Mouse (Mus musculus): ENCODE results near the gene Hsd11b2. TPM values are rescaled to one million over a fixed set of nuclear protein-coding genes. Genes with fewer than 3 reads are reported as not detected.
"Not testable (repeated sequence)": the region's sequence is repeated elsewhere in the genome, so short reads cannot be mapped to it uniquely, and the experiment has no call there.

Gene Hsd11b2
- total RNA-seq, 2 experiments from 2014 or later, result 0.18 to 0.21 TPM

DNA sequence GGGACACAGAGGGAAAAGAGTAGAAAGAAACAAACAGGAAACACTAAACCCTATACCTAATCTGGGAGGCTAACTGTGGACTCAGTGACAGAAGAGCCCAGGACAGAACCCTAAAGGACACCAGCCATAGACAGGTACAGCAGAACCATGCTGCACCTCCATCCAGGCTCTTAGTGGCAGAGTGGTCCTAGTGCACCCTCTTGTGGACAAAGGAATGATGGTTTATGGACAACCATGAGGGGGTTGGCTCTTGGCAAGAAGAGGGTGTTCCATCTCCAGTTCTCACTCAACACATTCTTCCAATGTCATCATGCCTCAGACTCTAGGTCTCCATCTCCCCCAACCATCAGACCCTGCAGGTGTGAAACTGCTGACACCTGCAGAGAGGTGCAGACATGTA is 35.5 kb downstream of the Hsd11b2 start:
- peak; percentile 45 to 68 for DNase-seq (ENCODE audit: low spot score in 2 of 2)

DNA sequence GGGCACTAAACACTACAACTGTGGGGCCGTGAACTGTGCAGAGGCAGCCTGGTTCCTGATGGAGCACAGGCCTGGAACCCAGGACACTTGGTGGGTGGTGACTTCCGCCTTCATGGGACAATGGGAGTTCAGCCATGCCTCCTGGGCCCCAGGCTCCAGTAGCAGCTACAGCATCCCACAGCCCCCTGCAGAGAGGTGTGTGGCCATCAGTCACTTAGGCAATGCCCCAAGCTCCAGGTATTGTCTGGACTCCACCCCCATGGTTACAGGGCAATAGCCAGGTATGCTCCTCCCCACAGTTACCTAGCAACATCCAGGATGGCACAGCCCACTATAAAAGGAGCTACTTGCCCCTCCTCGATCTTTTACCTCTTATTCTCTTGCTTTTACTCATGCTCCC is 36.7 kb downstream of the Hsd11b2 start:
- no peak for DNase-seq (ENCODE audit: low spot score in 2 of 2)

- no peak for DNase-seq (ENCODE audit: low spot score in 2 of 2)
These were observed 44.3 kb downstream of the Hsd11b2 start for GRCm38 (mm10) chr8:105562863-105563262.

DNA sequence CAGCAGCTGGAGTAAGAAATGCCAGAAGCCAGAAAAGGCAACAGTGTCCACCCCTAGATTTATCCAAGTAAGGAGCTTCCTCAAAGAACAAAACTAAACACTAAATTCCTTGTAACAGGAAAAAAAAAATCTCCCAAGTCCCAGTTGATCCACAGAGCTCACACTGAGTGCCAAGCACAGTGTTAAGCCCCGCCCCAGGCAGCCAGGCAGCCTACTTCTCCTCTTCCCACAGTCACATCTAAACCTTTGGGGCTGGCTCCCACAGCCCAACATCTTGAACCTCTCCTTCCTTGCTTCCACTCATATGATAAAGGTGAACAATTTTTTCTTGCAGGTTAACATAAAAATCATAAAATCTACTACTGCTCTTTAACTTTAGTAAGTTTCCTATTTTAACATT is 45.3 kb downstream of the Hsd11b2 start:
- no peak for DNase-seq (ENCODE audit: low spot score in 2 of 2)

DNA sequence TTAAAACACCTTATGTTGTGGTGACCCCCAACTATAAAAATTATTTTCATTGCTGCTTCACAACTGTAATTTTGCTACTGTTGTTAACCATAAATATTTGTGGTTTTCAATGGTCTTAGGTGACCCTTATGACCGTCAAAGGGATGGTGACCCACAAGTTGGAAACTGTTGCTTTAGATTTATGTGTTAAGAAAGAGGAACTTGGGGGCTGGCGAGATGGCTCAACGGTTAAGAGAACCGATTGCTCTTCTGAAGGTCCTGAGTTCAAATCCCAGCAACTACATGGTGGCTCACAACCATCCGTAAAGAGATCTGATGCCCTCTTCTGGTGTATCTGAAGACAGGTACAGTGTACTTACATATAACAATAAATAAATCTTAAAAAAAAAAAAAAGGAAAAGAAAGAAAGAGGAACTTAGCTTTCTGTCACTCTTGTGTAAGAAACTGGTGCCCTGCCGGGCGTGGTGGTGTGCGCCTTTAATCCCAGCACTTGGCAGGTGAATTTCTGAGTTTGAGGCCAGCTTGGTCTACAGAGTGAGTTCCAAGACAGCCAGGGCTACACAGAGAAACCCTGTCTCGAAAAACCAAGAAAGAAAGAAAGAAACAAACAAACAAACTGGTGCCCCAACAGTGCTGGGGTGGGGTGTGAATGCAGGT is 46.1 kb downstream of the Hsd11b2 start:
- DNase-seq (ENCODE audit: low spot score in 2 of 2), result not testable (repeated sequence)

DNA sequence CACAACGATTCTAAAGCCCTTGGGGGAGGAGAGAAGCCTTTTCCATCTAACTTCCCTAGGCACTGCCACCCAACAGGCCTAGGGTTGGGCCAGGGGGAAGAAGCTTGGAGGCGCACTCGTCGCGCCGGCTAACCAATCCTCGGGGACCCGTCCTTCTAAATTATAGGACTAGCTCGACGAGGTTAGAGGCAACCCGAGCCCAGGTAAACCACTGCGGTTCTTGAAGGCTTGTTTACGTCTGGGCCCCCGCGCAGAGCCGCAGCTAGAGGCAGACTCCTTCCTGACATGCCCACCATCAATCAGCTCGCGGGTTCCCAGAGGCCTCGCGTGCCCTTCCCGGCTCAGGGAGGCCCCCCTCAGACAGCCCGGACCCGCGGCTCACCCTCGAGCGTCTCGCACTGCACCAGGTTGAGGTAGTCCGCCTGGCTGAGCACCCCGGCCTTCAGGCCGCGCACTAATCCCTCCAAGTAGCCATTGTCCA is 46.9 kb downstream of the Hsd11b2 start:
- DNase-seq (ENCODE audit: low spot score in 2 of 2), result peak in 1 of 2 experiments; percentile 37

DNA sequence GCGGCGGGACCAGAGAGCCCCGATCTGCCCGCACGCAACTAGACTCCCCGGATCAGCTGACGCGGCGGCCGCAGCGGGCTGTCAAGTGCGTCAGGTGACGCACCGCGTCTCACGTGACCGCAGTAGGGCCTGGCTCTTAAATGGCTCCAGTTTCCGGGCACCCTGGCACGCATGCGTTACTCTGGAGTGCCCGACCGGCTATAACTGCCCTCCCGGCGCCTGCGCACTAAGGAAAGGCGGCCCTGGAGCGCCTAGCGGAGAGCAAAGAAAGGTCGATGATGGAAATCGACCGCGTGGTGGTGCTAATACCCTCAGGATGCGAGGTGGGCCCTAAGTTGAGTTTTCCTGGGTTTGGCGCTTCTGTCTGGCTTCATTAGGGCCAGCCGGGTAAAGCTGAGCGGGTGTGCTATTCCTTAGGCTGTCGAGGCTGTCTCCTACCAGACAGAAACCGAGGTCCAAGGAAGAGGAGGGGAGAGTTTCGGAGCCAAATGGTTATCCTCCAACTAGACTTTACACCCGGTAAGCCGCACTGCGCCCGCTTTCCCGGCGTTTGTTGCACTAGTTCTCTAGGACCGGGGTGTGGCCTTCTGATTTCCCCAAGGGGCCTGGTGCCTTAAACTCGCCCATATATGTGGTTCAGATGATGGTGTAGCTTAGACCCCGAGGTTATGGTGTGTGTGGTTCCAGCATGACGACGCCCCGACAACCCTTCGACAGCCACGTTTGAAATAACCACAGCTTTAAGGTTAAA is 47.6 kb downstream of the Hsd11b2 start, which contains the start of gene Atp6v0d1:
Atp6v0d1 (minus strand) TSS at position 96 of the 751 bp plus-strand sequence.
- peak; percentile 99 to 100 for DNase-seq (ENCODE audit: low spot score in 2 of 2)

DNA sequence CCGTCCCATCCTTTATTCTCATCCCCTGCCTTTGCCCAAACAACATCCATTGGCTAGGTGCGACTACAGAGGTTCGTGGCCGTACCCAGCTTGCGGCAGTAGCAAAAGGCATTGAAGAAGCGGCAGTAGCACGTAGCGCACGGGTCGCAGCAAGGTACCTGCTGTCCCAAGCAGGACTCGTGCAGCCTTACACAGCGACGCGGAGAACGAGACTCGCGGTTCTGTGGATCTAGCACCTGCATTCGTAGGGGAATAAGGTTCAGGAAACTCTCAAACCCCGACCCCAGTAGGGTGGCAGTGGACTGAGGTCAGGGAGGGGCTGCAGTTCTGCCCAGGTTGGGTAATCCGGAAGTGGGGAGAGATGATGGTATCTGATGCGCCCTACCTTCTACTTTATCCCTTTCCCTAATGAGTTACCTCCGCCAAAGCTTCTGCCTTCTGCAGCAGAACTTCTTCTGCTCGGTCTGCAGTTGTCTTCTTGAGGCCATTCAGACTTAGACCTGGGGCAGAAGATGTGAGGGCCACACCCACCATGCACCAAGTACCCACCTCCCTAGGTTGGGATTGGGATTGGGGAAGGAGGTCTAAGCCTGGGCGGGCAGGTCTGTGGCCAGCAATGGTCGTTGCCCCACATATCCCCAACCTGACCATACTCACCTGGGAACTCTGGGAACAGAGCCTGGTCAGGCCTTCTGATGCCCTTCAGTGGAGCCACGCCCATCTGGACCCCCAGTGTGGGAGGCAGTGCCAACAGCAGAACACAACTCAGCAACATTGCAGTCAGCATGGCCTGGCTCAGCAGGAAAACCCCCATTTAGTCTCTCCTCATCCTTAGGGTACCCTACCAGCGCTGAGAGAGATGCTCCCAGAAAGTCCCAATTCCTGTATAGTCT is 48.4 kb downstream of the Hsd11b2 start:
- DNase-seq (ENCODE audit: low spot score in 2 of 2), result no peak

GRCm38 (mm10) chr8:105571810-105572209 is 53.3 kb downstream of the Hsd11b2 start:
- no peak for DNase-seq (ENCODE audit: low spot score in 2 of 2)

DNA sequence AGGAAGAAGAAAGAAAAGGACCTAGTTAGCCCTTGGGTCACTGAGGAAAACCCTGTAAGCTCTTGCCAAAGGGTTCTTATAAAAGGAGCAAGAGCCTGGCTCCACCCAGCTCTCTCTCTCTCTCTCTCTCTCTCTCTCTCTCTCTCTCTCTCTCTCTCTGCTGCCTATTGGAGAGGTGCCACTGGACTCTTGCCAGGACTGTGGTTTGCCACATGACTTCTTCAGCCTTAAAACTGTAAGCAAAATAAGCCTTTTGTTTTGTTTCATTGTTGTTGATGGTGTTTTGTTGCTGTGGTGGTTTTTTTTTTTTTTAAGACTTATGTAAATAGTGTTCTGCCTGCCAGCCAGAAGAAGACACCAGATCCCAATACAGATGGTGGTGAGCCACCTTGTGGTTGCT is 54.9 kb downstream of the Hsd11b2 start:
- DNase-seq (ENCODE audit: low spot score in 2 of 2), result no peak

Other genes with a start within 250 kb of the Hsd11b2 start
- 1 to 10 TPM; 1.4 to 1.9 TPM for gene Hsf4, start 249.0 kb upstream of the Hsd11b2 start, total RNA-seq (2021)
- 1 to 10 TPM; 5.8 to 5.9 TPM for gene Nol3, start 242.6 kb upstream of the Hsd11b2 start, total RNA-seq (2021)
- 10 to 100 TPM; 32.4 to 33.1 TPM for gene 4931428F04Rik, start 228.9 kb upstream of the Hsd11b2 start, total RNA-seq (2021)
- gene Exoc3l, start 222.7 kb upstream of the Hsd11b2 start, total RNA-seq (2021), result 1 to 10 TPM; 2.1 to 2.3 TPM
- 10 to 100 TPM; 28.8 to 33.6 TPM for gene E2f4, start 221.1 kb upstream of the Hsd11b2 start, total RNA-seq (2021)
- 1 to 10 TPM; 1.2 to 1.4 TPM for gene Elmo3, start 213.2 kb upstream of the Hsd11b2 start, total RNA-seq (2021)
- 1 to 10 TPM; 5.0 to 8.3 TPM for gene Lrrc29, start 192.5 kb upstream of the Hsd11b2 start, total RNA-seq (2021)
- 10 to 100 TPM; 41.3 to 45.8 TPM for gene Tmem208, start 192.4 kb upstream of the Hsd11b2 start, total RNA-seq (2021)
- 1 to 10 TPM; 2.6 to 3.4 TPM for gene Fhod1, start 170.8 kb upstream of the Hsd11b2 start, total RNA-seq (2021)
- gene Slc9a5, start 169.9 kb upstream of the Hsd11b2 start, total RNA-seq (2021), result 10 to 100 TPM; 10.7 to 11.9 TPM
- 1 to 10 TPM in 1 of 2 experiments, under 1 TPM in 1; 0.81 to 1.2 TPM for gene Plekhg4, start 145.5 kb upstream of the Hsd11b2 start, total RNA-seq (2021)
- gene Kctd19, start 105.3 kb upstream of the Hsd11b2 start, total RNA-seq (2021), result not detected
- gene Lrrc36, start 105.2 kb upstream of the Hsd11b2 start, total RNA-seq (2021), result under 1 TPM; 0.60 to 0.78 TPM
- gene Tppp3, start 47.2 kb upstream of the Hsd11b2 start, total RNA-seq (2021), result 10 to 100 TPM; 29.0 to 30.2 TPM
- gene Zdhhc1, start 21.9 kb upstream of the Hsd11b2 start, total RNA-seq (2021), result 10 to 100 TPM; 20.8 to 22.4 TPM
- gene Atp6v0d1, start 47.3 kb downstream of the Hsd11b2 start, total RNA-seq (2021), result 100 to 1,000 TPM; 321 to 323 TPM
- 10 to 100 TPM; 81.6 to 86.9 TPM for gene Ripor1, start 86.5 kb downstream of the Hsd11b2 start, total RNA-seq (2021)
- 10 to 100 TPM; 60.4 to 64.1 TPM for gene Ctcf, start 117.8 kb downstream of the Hsd11b2 start, total RNA-seq (2021)
- gene Agrp, start 118.6 kb downstream of the Hsd11b2 start, total RNA-seq (2021), result not detected
- gene Carmil2, start 167.5 kb downstream of the Hsd11b2 start, total RNA-seq (2021), result 10 to 100 TPM; 64.7 to 68.4 TPM
- 10 to 100 TPM; 42.8 to 43.5 TPM for gene Acd, start 182.3 kb downstream of the Hsd11b2 start, total RNA-seq (2021)
- 10 to 100 TPM; 36.8 to 38.4 TPM for gene Pard6a, start 182.4 kb downstream of the Hsd11b2 start, total RNA-seq (2021)
- gene 4933405L10Rik, start 188.9 kb downstream of the Hsd11b2 start, total RNA-seq (2021), result not detected
- 1 to 10 TPM; 8.6 to 9.0 TPM for gene Enkd1, start 189.5 kb downstream of the Hsd11b2 start, total RNA-seq (2021)
- gene Gfod2, start 239.9 kb downstream of the Hsd11b2 start, total RNA-seq (2021), result 10 to 100 TPM; 21.5 to 26.7 TPM